Mouse (Mus musculus) heart, embryonic 14.5 days (tissue): Measurements from ENCODE around the gene Trnp1. TPM values are rescaled to one million over a fixed set of nuclear protein-coding genes. Genes with fewer than 3 reads are reported as not detected.

Source experiments
- ATAC-seq: fragments of 200-750 bp; cut with Nextera tagmentation; 2 replicates; pipeline ENCODE4 v1.8.0; 2017; ENCODE audit warnings: low read depth, moderate TSS enrichment; ENCODE audit not compliant: insufficient number of reproducible peaks, insufficient read depth, low FRiP score
- H3K27ac ChIP-seq, 2 experiments: fragments of 200-500 bp in 1 of 2; fragments of 300-500 bp in 1 of 2; sonication (generic) in 1 of 2; replicated peaks in 1 of 2; 2 replicates each; pipeline ENCODE4 v1.5.1; 2012 to 2014; ENCODE audit warnings: low read depth in 2 of 2, low read length in 2 of 2, control low read depth in 1 of 2, mild to moderate bottlenecking in 1 of 2, mixed read lengths in 1 of 2; ENCODE audit not compliant: control insufficient read depth in 1 of 2, insufficient read depth in 1 of 2
- H3K27me3 ChIP-seq: fragments of 300-500 bp; sonication (generic); 2 replicates; pipeline ENCODE4 v1.6.1; 2014; ENCODE audit warnings: mild to moderate bottlenecking, low read length, control low read depth; ENCODE audit not compliant: control insufficient read depth, insufficient read depth
- H3K36me3 ChIP-seq: fragments of 300-500 bp; sonication (generic); 2 replicates; pipeline ENCODE4 v1.6.1; 2014; ENCODE audit warnings: mild to moderate bottlenecking, control low read depth, low read length, mixed read lengths; ENCODE audit not compliant: control insufficient read depth, insufficient read depth
- H3K4me1 ChIP-seq, 2 experiments: fragments of 200-500 bp in 1 of 2; fragments of 300-500 bp in 1 of 2; sonication (generic) in 1 of 2; 2 replicates each; pipeline ENCODE4 v1.6.1; 2012 to 2014; ENCODE audit warnings: low read length in 2 of 2, control low read depth in 1 of 2, mixed read lengths in 1 of 2; ENCODE audit not compliant: control insufficient read depth in 2 of 2, insufficient read depth in 2 of 2
- H3K4me2 ChIP-seq: fragments of 300-500 bp; sonication (generic); 2 replicates; pipeline ENCODE4 v1.6.1; 2014; ENCODE audit warnings: mild to moderate bottlenecking, low read length
- H3K4me3 ChIP-seq, 2 experiments: fragments of 200-500 bp in 1 of 2; fragments of 300-500 bp in 1 of 2; sonication (generic) in 1 of 2; 2 replicates each; pipeline ENCODE4 v1.5.1; 2012 to 2014; ENCODE audit warnings: low read length in 2 of 2, mild to moderate bottlenecking in 2 of 2, control low read depth in 1 of 2, low read depth in 1 of 2, moderate library complexity in 1 of 2; ENCODE audit not compliant: control insufficient read depth in 1 of 2, insufficient read depth in 1 of 2
- H3K9ac ChIP-seq: fragments of 300-500 bp; sonication (generic); 2 replicates; pipeline ENCODE4 v1.6.1; 2014; ENCODE audit warnings: mild to moderate bottlenecking, low read length
- H3K9me3 ChIP-seq: fragments of 300-500 bp; sonication (generic); 2 replicates; pipeline ENCODE4 v1.6.1; 2016; ENCODE audit warnings: low read length, control low read depth; ENCODE audit not compliant: control insufficient read depth
- WGBS: fragments of 180-500 bp; shearing (Covaris S2); extraction: QIAGEN DNeasy Blood & Tissue Kit; methylation state at CpG from one replicate; pipeline ENCODE4 v1.1.7; 2014; 5-methylcytosine and 5-hydroxymethylcytosine counted together
- polyA plus RNA-seq: library from polyadenylated mRNA; unstranded; fragments of >200 nt; fragmentation: Nextera tagmentation; extraction: Ambion mirVana; gene quantifications from 2 replicates; pipeline ENCODE4 v1.2.1, GENCODE M21; 2014

Gene Trnp1
- polyA plus RNA-seq, 1 experiment from 2014 or later, result 1.2 TPM

DNA sequence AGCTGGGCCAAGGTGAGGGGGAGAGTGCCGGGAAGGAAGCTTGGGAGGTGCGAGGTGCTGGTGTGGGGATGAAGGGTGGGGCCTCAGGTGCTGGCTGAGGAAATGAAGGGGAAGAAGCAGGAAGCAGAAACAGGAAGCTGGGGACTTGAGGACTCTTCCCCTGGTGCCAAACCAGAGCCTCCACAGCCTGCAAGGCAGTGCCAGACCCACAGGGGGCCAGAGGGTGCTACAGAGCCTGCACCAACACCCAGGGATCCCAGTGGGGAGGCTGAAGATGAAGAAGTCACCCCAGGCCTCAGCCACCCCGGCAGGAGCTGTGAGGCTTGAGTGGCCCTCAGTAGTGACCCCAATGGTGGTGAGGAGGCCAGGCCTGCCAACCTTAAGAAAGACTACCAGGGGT is 40.3 kb downstream of the Trnp1 start:
- no peak overlapping the region for H3K9ac ChIP-seq
- no peak overlapping the region for H3K4me2 ChIP-seq
- peaks cover 10 to 15% of the 10 kb centered on the region in 2 experiments for H3K4me1 ChIP-seq
- H3K9me3 ChIP-seq, result no peaks in the 10 kb centered on the region
- no peak overlapping the region for H3K4me3 ChIP-seq
- no peaks in the 10 kb centered on the region for H3K36me3 ChIP-seq
- ATAC-seq, result no peak
- H3K27me3 ChIP-seq, result no peaks in the 10 kb centered on the region
- H3K27ac ChIP-seq, result no peak overlapping the region
- 68% methylated on average over 3 of the region's 3 CpGs for WGBS

DNA sequence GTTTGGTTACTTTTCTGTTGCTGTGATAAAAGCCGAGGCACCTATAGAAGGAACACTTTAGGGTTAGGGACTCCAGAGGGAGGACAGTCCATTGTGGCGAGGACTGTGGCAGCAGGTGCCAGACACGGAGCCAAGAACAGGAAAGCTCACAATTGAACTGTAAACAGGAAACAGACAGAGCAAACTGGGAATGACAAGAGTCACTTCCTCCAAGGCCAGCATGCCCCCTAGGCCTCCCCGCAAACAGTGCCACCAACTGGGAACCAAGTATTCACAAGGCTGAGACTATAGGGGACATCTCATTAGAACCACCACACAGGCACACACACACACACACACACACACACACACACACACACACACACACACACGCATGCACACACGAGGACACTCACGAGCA is 45.9 kb downstream of the Trnp1 start:
- WGBS, result 63% methylated on average over 7 of the region's 7 CpGs
- Histone ChIP-seq H3K9ac (no peak overlapping the region), H3K27me3 (no peaks in the 10 kb centered on the region)

DNA sequence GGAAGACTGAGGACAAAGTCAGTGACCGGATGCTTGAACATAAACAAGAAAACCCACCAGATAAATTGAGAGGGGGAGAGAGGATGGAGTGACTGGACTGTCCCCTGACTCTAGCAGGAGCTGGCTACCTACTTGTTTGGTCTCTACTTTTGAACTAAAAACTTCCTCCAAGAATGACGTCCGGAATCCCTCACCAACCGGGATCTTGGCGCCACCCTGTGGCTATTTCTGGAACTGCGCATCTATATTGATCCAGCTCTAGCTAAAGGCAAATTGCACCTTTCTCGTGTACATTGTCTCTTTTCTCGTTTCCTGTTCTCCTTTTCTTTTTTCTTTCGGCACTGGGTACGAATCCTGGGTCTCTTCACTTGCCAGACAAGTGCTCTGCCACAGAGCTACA is 46.8 kb downstream of the Trnp1 start:
- Histone ChIP-seq H3K27me3 (no peaks in the 10 kb centered on the region), H3K36me3 (no peaks in the 10 kb centered on the region), H3K4me1 (peaks cover 7% of the 10 kb centered on the region in 2 experiments; a peak in 1 of 4 replicates), H3K4me3 (no peak overlapping the region), H3K4me2 (no peak overlapping the region), H3K27ac (no peak overlapping the region), H3K9ac (no peak overlapping the region), H3K9me3 (no peaks in the 10 kb centered on the region)
- WGBS, result 10% methylated on average over 10 of the region's 10 CpGs
- no peak for ATAC-seq

More for the DNA sequence above, 45.9 kb downstream of the Trnp1 start:
- ATAC-seq, result no peak
- no peaks in the 10 kb centered on the region for H3K36me3 ChIP-seq
- no peak overlapping the region for H3K4me2 ChIP-seq
- peaks cover 7% of the 10 kb centered on the region in 2 experiments; a peak in 1 of 4 replicates for H3K4me1 ChIP-seq
- H3K27ac ChIP-seq, result no peak overlapping the region
- H3K9me3 ChIP-seq, result no peaks in the 10 kb centered on the region
- no peak overlapping the region for H3K4me3 ChIP-seq

DNA sequence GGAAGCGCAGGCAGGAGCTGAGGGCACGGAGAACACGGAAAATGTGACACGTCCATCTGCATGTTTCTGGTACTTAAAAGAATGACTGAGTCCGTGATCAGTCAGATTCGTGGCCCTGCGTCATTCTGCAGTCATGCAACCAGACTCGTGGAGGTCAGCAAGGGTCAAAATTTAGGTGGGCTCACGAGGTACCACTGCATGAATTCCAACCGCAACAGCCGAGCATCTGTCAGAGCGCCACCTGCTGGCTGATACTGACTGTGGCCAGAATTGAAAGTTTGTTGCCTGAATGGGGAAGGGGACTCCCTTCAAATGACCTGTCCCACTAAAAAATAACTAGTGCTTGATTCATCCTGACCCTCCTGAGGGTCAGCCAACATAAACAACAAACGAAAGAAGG is 48.6 kb downstream of the Trnp1 start:
- WGBS, result 15% methylated on average over 13 of the region's 13 CpGs
- ATAC-seq, result no peak
- peaks cover 7% of the 10 kb centered on the region in 2 experiments; a peak in 1 of 4 replicates for H3K4me1 ChIP-seq
- H3K9ac ChIP-seq, result no peak overlapping the region
- no peak overlapping the region for H3K4me3 ChIP-seq
- H3K27me3 ChIP-seq, result no peaks in the 10 kb centered on the region
- no peaks in the 10 kb centered on the region for H3K36me3 ChIP-seq
- H3K9me3 ChIP-seq, result no peaks in the 10 kb centered on the region
- no peak overlapping the region for H3K27ac ChIP-seq
- peak overlapping the region; percentile 39 for H3K4me2 ChIP-seq

DNA sequence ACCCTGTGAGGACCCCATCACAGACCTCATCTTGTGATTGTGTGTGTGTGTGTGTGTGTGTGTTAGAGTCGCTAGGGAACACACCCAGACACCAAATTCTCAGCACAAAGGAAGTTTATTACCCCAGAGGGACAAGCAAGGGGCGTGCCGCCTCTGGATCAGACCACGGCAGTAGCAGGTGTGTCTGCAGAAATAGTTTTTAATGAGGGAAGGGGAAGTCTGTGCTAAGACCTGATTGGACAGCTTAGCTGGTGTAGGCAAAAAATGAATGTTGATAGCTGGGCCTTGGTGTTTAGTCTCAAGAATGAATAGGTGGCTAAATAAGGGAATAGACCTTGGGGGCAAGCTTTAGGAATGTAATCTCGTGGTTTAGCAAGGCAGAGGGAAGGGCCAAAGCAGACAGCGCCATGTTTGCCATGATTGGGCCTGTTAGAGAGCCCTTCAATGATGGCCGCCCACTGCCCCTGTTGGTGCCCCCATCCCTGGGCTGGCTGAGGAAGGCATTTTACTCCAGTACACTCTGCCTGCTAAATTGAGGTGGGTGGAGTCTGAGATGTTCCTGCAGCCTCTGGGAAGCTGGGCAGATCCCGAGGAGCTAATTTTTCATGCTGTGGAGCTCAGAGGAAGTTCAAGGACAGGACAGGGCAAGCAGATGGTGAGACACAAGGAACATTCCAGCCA is 49.5 kb downstream of the Trnp1 start:
- Histone ChIP-seq H3K4me3 (no peak overlapping the region), H3K27me3 (no peaks in the 10 kb centered on the region), H3K4me1 (peaks cover 7% of the 10 kb centered on the region in 2 experiments; a peak in 1 of 4 replicates), H3K9ac (no peak overlapping the region), H3K27ac (no peak overlapping the region), H3K36me3 (no peaks in the 10 kb centered on the region), H3K9me3 (no peaks in the 10 kb centered on the region), H3K4me2 (no peak overlapping the region)
- WGBS, result 71% methylated on average over 8 of the region's 8 CpGs
- no peak for ATAC-seq

DNA sequence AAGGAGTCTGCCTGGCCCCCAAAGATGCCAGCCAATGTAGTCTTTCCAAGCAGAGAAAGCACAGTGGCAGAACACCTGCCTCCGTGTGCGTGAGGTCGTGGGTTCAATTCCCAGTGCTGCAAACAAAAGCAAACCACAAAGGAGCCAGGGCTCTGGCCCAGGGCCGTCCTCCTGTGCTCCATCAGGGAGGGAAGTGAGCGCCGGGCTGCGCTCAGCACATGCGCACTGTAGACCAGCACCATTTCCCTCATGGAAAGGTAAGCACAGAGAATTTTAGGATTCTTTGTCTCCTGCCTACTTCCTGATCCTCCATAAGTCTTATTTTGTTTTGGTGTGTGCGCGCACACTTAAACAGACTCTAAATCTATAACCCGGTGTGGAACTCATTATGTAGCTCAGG is 50.4 kb downstream of the Trnp1 start:
- Histone ChIP-seq H3K27ac (no peak overlapping the region), H3K4me3 (no peak overlapping the region), H3K27me3 (no peaks in the 10 kb centered on the region), H3K9me3 (no peaks in the 10 kb centered on the region), H3K9ac (no peak overlapping the region), H3K4me1 (peaks cover 7 to 10% of the 10 kb centered on the region in 2 experiments; a peak in 1 of 4 replicates), H3K36me3 (no peaks in the 10 kb centered on the region), H3K4me2 (no peak overlapping the region)
- 74% methylated on average over 11 of the region's 11 CpGs for WGBS
- no peak for ATAC-seq

DNA sequence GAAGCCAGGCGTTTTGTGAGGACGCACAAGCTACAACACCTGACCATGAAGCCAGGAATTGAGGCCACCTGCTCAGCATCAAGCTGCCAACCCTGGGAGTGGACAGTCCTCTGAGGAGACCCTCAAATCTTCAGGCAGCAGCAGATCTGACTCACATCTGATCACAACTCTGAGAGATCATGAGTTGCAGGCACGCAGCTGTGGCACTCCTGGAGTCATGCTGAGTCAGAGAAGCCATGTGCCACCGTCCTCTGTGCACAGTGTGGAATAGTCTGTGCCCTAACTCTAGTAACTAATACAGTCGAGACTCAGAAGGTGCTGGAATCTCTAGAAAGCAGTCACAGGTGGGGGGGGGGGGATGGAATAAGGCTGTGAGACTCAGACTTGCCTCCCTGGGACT is 51.0 kb downstream of the Trnp1 start:
- WGBS, result 45% methylated on average over 5 of the region's 5 CpGs
- no peak for ATAC-seq
- Histone ChIP-seq H3K4me1 (peaks cover 7 to 10% of the 10 kb centered on the region in 2 experiments; a peak in 1 of 4 replicates), H3K36me3 (no peaks in the 10 kb centered on the region), H3K27ac (no peak overlapping the region), H3K9ac (no peak overlapping the region), H3K27me3 (no peaks in the 10 kb centered on the region), H3K4me2 (no peak overlapping the region), H3K9me3 (no peaks in the 10 kb centered on the region), H3K4me3 (no peak overlapping the region)

DNA sequence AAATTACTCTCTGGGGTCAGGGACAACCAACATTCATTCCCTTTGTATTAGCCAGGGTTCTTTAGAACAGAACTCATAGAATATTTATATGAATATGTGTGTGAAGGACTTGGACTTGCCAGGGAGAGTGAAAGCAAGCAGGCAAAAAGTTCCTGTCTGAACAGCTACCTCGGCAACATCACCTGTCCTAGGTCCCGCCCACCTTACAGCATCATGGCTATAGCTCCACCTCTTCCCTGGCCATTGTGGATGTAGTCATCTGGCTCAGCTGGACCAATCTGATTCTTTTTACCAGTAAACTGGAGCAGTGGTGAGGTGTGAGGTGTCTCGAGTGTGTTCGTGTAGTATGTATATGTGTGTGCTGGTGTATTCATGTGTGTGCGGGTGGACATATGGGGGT is 52.6 kb downstream of the Trnp1 start:
- Histone ChIP-seq H3K9ac (no peak overlapping the region), H3K4me1 (peaks cover 7 to 10% of the 10 kb centered on the region in 2 experiments; a peak in 1 of 4 replicates), H3K36me3 (no peaks in the 10 kb centered on the region), H3K4me2 (no peak overlapping the region), H3K27me3 (no peaks in the 10 kb centered on the region), H3K4me3 (no peak overlapping the region), H3K27ac (no peak overlapping the region), H3K9me3 (no peaks in the 10 kb centered on the region)
- 88% methylated on average over 5 of the region's 5 CpGs for WGBS
- no peak for ATAC-seq
